ENCODE assay signal across 12 mouse cellular contexts in the genomic region with DNA sequence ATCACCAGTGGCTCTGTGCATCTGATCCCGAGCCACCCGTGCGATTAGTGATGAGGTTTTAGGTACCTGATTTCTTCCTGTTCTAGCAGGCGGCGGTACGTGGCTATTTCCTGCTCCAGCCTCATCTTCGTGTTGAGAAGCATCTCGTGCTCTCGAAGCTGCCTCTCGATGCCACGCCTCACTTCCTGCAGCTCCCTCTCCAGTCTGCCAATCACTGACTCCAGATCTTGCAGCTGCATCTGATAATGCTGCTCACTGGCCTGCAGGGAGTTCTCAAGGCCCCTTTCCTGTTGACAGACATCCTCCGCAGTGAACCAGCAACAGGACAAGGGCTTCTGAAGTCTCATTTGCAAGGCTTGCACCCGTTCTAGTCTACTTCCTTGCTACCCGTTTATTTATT. TPM values are rescaled to one million over a fixed set of nuclear protein-coding genes. Genes with fewer than 3 reads are reported as not detected.
A peak's percentile ranks its signal among the peaks of the same experiment; 100 is the strongest.
DNase-seq lines count a peak whose midpoint lies in the region; ATAC-seq and TF ChIP-seq lines count a peak whose summit lies in the region.
"Had no signal": no experiment of that assay in that cellular context is flagged by ENCODE, and none has a peak within 500 bp of the region (broad histone marks: within the 10 kb centered on the region; RNA-seq: fewer than 3 reads in every experiment).

No protein-coding gene starts in this region.

- no peaks in the 10 kb centered on the region for H3K36me3 ChIP-seq in lung, embryonic 14.5 days (ENCODE audit: insufficient read depth)
- H3K36me3 ChIP-seq in spleen, adult 2 months (ENCODE audit: control insufficient read depth, insufficient read depth, low read length), result no peaks in the 10 kb centered on the region
- no peaks in the 10 kb centered on the region for H3K36me3 ChIP-seq in forebrain, embryonic 15.5 days

- no peaks in the 10 kb centered on the region for H3K4me1 ChIP-seq in lung, embryonic 14.5 days (ENCODE audit: insufficient read depth)
- peaks cover 5% of the 10 kb centered on the region; the same call in 1 of the 2 replicates for H3K4me1 ChIP-seq in spleen, adult 2 months (ENCODE audit: control insufficient read depth, insufficient read depth, insufficient read length)
- H3K4me1 ChIP-seq in forebrain, embryonic 15.5 days, result no peaks in the 10 kb centered on the region

- DNase-seq in adrenal gland, postnatal 14 days, result peak; percentile 18
- no peak for DNase-seq in adrenal gland, postnatal 36 days
- peak; percentile 78 to 80 for DNase-seq in CD8-positive naive resting alpha-beta T cell, adult 2 months (ENCODE audit: low read depth in 2 of 2, low spot score in 2 of 2)
- peak; percentile 16 for DNase-seq in lung, embryonic 14.5 days
- DNase-seq in spleen, adult 2 months (ENCODE audit: low read depth in 1 of 2, low spot score in 2 of 2), result peak; percentile 64 to 87
- DNase-seq in frontal cortex, postnatal 25 days (ENCODE audit: low spot score in 2 of 2), result no peak
- DNase-seq in adrenal gland, adult 18-20 months (ENCODE audit: low spot score in 2 of 2), result no peak
- DNase-seq: cerebellum, adult 8-10 months had no signal

- no peak for TF ChIP-seq CTCF in lung, embryonic 14.5 days (IDR thresholded peaks at IDR 0.05; ENCODE audit: low read depth)
- no peak for TF ChIP-seq CTCF in spleen, adult 2 months (IDR thresholded peaks at IDR 0.05; ENCODE audit: extremely low read depth, insufficient read depth, insufficient read length, insufficient replicate concordance)

- no peak overlapping the region for H3K4me2 ChIP-seq in lung, embryonic 14.5 days
- no peak overlapping the region for H3K4me2 ChIP-seq in forebrain, embryonic 15.5 days (replicated peaks)

- no peak overlapping the region for H3K27ac ChIP-seq in lung, embryonic 14.5 days (ENCODE audit: low read depth)
- H3K27ac ChIP-seq in spleen, adult 2 months (ENCODE audit: insufficient read depth, low read length), result peak overlapping the region; percentile 40
- no peak overlapping the region for H3K27ac ChIP-seq in forebrain, embryonic 15.5 days (replicated peaks)
- H3K27ac ChIP-seq: liver, embryonic 14.5 days had no signal

- WGBS in lung, embryonic 14.5 days, result 52% methylated on average over 14 of the region's 14 CpGs
- whole genome bisulfite sequencing in spleen, adult 2 months, result 4% methylated on average over 14 of the region's 14 CpGs
- 83% methylated on average over 14 of the region's 14 CpGs for WGBS in forebrain, embryonic 15.5 days

- no peaks in the 10 kb centered on the region for H3K27me3 ChIP-seq in lung, embryonic 14.5 days (ENCODE audit: insufficient read depth, low read length)
- H3K27me3 ChIP-seq in spleen, adult 2 months (ENCODE audit: control insufficient read depth, insufficient read depth, low read length), result no peaks in the 10 kb centered on the region
- no peaks in the 10 kb centered on the region for H3K27me3 ChIP-seq in forebrain, embryonic 15.5 days

- ATAC-seq in lung, embryonic 14.5 days (ENCODE audit: insufficient read depth), result no peak
- no peak for ATAC-seq in forebrain, embryonic 15.5 days (replicated peaks)
- ATAC-seq: forebrain, embryonic 16.5 days; hindbrain, embryonic 16.5 days had no signal

- H3K4me3 ChIP-seq in lung, embryonic 14.5 days (ENCODE audit: low read depth, low read length), result no peak overlapping the region
- H3K4me3 ChIP-seq in spleen, adult 2 months (ENCODE audit: extremely low read depth, insufficient read depth, insufficient read length), result no peak overlapping the region
- no peak overlapping the region for H3K4me3 ChIP-seq in forebrain, embryonic 15.5 days

- TF ChIP-seq POLR2A in spleen, adult 2 months (IDR thresholded peaks at IDR 0.05; ENCODE audit: low read depth, low read length), result peak; percentile 13

- H3K9me3 ChIP-seq in lung, embryonic 14.5 days (ENCODE audit: low read depth, low read length), result no peaks in the 10 kb centered on the region
- no peaks in the 10 kb centered on the region for H3K9me3 ChIP-seq in forebrain, embryonic 15.5 days

- no peak overlapping the region for H3K9ac ChIP-seq in lung, embryonic 14.5 days
- no peak overlapping the region for H3K9ac ChIP-seq in forebrain, embryonic 15.5 days (replicated peaks)
- H3K9ac ChIP-seq: liver, embryonic 14.5 days had no signal

RNA-seq across cellular contexts. Expression of a gene that starts 5.4 kb away (rescaled TPM):
- total RNA-seq in adrenal gland, postnatal 14 days (2021), result 1.3 and 2.9 TPM in 2 replicates
- total RNA-seq in adrenal gland, postnatal 36 days (2021), result 1 to 10 TPM in 1 of 2 experiments, under 1 TPM in 1; 0.79 to 1.1 TPM
- 0.05 and 0.14 TPM in 2 replicates for polyA plus RNA-seq in lung, embryonic 14.5 days (2014; fragmentation: Nextera tagmentation; extraction: Ambion mirVana)
- 0.38 and 0.70 TPM in 2 replicates for polyA plus RNA-seq in spleen, adult 2 months (2012; rRNA removed)
- 2.3 and 3.3 TPM in 2 replicates for polyA plus RNA-seq in forebrain, embryonic 15.5 days (2015; fragmentation: Nextera tagmentation; extraction: Ambion mirVana)
- 1 to 10 TPM; 1.3 to 1.7 TPM for total RNA-seq in adrenal gland, adult 18-20 months (2021)

RNA-seq across cellular contexts. Expression of a gene that starts 7.7 kb away (rescaled TPM):
- 77.0 and 93.4 TPM in 2 replicates for total RNA-seq in adrenal gland, postnatal 14 days (2021)
- total RNA-seq in adrenal gland, postnatal 36 days (2021), result 10 to 100 TPM; 50.1 to 60.8 TPM
- 170 and 189 TPM in 2 replicates for polyA plus RNA-seq in lung, embryonic 14.5 days (2014; fragmentation: Nextera tagmentation; extraction: Ambion mirVana)
- polyA plus RNA-seq in spleen, adult 2 months (2012; rRNA removed), result 13.4 and 13.6 TPM in 2 replicates
- 366 and 381 TPM in 2 replicates for polyA plus RNA-seq in forebrain, embryonic 15.5 days (2015; fragmentation: Nextera tagmentation; extraction: Ambion mirVana)
- 10 to 100 TPM; 40.5 to 57.3 TPM for total RNA-seq in adrenal gland, adult 18-20 months (2021)

RNA-seq across cellular contexts. Expression of a gene that starts 46.6 kb away (rescaled TPM):
- total RNA-seq in adrenal gland, postnatal 14 days (2021), result not detected in 2 replicates
- total RNA-seq in adrenal gland, postnatal 36 days (2021), result not detected
- polyA plus RNA-seq in lung, embryonic 14.5 days (2014; fragmentation: Nextera tagmentation; extraction: Ambion mirVana), result not detected in 2 replicates
- not detected in 2 replicates for polyA plus RNA-seq in spleen, adult 2 months (2012; rRNA removed)
- polyA plus RNA-seq in forebrain, embryonic 15.5 days (2015; fragmentation: Nextera tagmentation; extraction: Ambion mirVana), result not detected in 2 replicates
- not detected for total RNA-seq in adrenal gland, adult 18-20 months (2021)
- polyA plus RNA-seq: liver, embryonic 14.5 days had no signal

Comparison
In these comparisons a context has a peak if more than half of its experiments do, and no peak if none do; other contexts are left out.
1. DNase-seq: peak in adrenal gland, postnatal 14 days (single experiment), CD8-positive naive resting alpha-beta T cell, adult 2 months (2 of 2), lung, embryonic 14.5 days (single experiment) and spleen, adult 2 months (2 of 2); none in adrenal gland, postnatal 36 days (0 of 2), frontal cortex, postnatal 25 days (0 of 2) and adrenal gland, adult 18-20 months (0 of 2).